Mouse (Mus musculus) liver, adult 2 months (tissue): ENCODE measurements at regions not wholly inside any gene's neighbourhood (a gene's known extent, or its start where the extent isn't known, plus 50 kb on each side); places are given as distances from the start of the nearest gene placed in this dataset.

ENCODE experiments used
- DNase-seq: peaks from one replicate; pipeline ENCODE4 v3.0.0-alpha.2; 2011; ENCODE audit warnings: low read depth, low spot score; ENCODE audit errors: extremely low read depth
- H3K27ac ChIP-seq: fragments of 200-500 bp; replicated peaks from 2 replicates; pipeline ENCODE4 v1.5.1; 2012; ENCODE audit warnings: low read depth, mild to moderate bottlenecking, control low read depth, inconsistent platforms, low read length; ENCODE audit not compliant: insufficient read depth
- H3K27me3 ChIP-seq: fragments of 200-500 bp; 2 replicates; pipeline ENCODE4 v1.6.1; 2012; ENCODE audit warnings: mild to moderate bottlenecking, moderate library complexity, low read length, inconsistent platforms; ENCODE audit not compliant: control insufficient read depth, insufficient read depth
- H3K36me3 ChIP-seq: fragments of 200-500 bp; 2 replicates; pipeline ENCODE4 v1.6.1; 2012; ENCODE audit warnings: low read length, inconsistent platforms; ENCODE audit not compliant: control insufficient read depth, insufficient read depth
- H3K4me1 ChIP-seq: fragments of 200-500 bp; 2 replicates; pipeline ENCODE4 v1.6.1; 2011; ENCODE audit warnings: low read length; ENCODE audit not compliant: control insufficient read depth, insufficient read depth
- H3K4me3 ChIP-seq: fragments of 200-500 bp; 2 replicates; pipeline ENCODE4 v1.5.1; 2011; ENCODE audit warnings: low read depth, mild to moderate bottlenecking, control low read depth, low read length, moderate library complexity; ENCODE audit not compliant: insufficient read depth
- H3K79me2 ChIP-seq: fragments of 200-500 bp; 2 replicates; pipeline ENCODE4 v1.6.1; 2012; ENCODE audit warnings: inconsistent platforms, mild to moderate bottlenecking, low read length, moderate library complexity; ENCODE audit not compliant: control insufficient read depth, insufficient read depth
- H3K9ac ChIP-seq: fragments of 200-500 bp; 2 replicates; pipeline ENCODE4 v1.6.1; 2012; ENCODE audit warnings: low read depth, mild to moderate bottlenecking, control low read depth, inconsistent platforms, low read length
- CTCF ChIP-seq: fragments of 200-500 bp; IDR thresholded peaks from 2 replicates; pipeline ENCODE4 v1.5.1; 2011; ENCODE audit warnings: low read depth, low read length, control low read depth
- POLR2A ChIP-seq: fragments of 200-500 bp; IDR thresholded peaks from 2 replicates; pipeline ENCODE4 v1.6.1; 2011; ENCODE audit warnings: low read length, control low read depth; ENCODE audit not compliant: insufficient read depth; ENCODE audit errors: extremely low read depth
- WGBS: fragments of 180-500 bp; shearing (Covaris S2); methylation state at CpG from one replicate; pipeline ENCODE4 v1.1.7; 2018; 5-methylcytosine and 5-hydroxymethylcytosine counted together

GRCm38 (mm10) chr16:60941767-60942166 is 336.4 kb upstream of the Epha6 start:
- Histone ChIP-seq H3K27ac (no peak overlapping the region), H3K27me3 (no peaks in the 10 kb centered on the region), H3K4me1 (no peaks in the 10 kb centered on the region), H3K79me2 (no peaks in the 10 kb centered on the region), H3K36me3 (no peaks in the 10 kb centered on the region), H3K9ac (no peak overlapping the region), H3K4me3 (no peak overlapping the region)
- WGBS = 65% methylated on average over 5 of the region's 5 CpGs
- TF ChIP-seq CTCF = peak; percentile 12; the same call in 1 of the 2 replicates
- no peak for TF ChIP-seq POLR2A
- DNase-seq = peak; percentile 2
